Mouse (Mus musculus) gastrocnemius, postnatal 14 days (tissue): ENCODE measurements at regions not wholly inside any gene's neighbourhood (a gene's known extent, or its start where the extent isn't known, plus 50 kb on each side); places are given as distances from the start of the nearest gene placed in this dataset.

Experiments used
- DNase-seq: peaks from one replicate; pipeline ENCODE4 v3.0.0; 2021; ENCODE audit warnings: mixed read lengths
- intact Hi-C: fragments of 180-260 bp; cut with DNase I; formaldehyde crosslinking; loops from one replicate; pipeline ENCODE4 v1.15.1; 2025; ENCODE audit warnings: low total_unique reads

GRCm38 (mm10) chr5:35168369-35168768 is 62.8 kb upstream of the Lrpap1 start:
- intact Hi-C loops = no loop called here

GRCm38 (mm10) chr5:35165993-35166392 is 60.4 kb upstream of the Lrpap1 start:
- intact Hi-C loops = no loop called here
- DNase-seq = no peak

More at GRCm38 (mm10) chr5:35168369-35168768, 62.8 kb upstream of the Lrpap1 start:
- no peak for DNase-seq

GRCm38 (mm10) chr5:35165459-35165858 is 59.9 kb upstream of the Lrpap1 start:
- intact Hi-C loops = no loop called here
- no peak for DNase-seq

GRCm38 (mm10) chr5:35162607-35163006 is 57.0 kb upstream of the Lrpap1 start:
- no peak for DNase-seq
- intact Hi-C loops = no loop called here

DNA sequence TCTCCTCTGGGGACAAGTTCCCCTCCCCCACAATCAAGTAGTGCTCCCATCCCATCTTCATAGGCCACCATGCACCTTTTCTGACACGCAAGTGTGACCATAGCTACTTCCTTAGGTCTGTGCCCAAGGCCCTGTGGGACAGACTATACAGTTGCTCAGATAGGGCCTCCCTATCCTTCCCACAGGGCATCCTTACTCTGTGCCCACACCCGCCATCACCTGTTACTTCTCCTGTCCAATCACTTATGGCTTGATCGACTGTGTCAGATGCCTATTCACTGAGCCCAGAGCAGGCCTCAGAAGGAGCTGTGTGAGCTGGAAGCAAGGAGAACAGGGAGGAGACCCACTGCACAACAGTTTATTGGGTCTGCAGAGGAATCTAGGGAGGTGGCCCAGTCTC is 56.6 kb upstream of the Lrpap1 start:
- intact Hi-C loops = no loop called here
- no peak for DNase-seq

- no peak for DNase-seq
- intact Hi-C loops = no loop called here
Measured at GRCm38 (mm10) chr5:35160929-35161815, 55.6 kb upstream of the Lrpap1 start.

DNA sequence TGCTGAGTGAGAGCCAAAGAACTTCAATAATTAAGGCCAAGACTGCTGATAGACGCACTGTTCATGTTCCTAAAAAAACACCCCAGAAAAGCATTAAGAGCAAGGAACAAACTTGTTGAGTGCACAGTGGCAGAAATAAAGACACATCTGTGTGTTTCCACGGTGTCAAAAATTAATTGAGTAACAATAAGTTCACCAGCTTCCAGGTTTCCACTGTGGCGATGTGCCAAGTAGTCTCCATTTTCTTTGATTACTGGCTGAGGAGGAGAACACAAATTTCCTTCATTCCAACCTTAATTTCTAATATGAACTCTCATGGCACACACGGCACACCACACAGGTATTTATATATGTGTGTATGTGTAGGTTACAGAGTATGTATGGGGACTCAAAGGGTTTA is 54.3 kb upstream of the Lrpap1 start:
- intact Hi-C loops = no loop called here
- no peak for DNase-seq

DNA sequence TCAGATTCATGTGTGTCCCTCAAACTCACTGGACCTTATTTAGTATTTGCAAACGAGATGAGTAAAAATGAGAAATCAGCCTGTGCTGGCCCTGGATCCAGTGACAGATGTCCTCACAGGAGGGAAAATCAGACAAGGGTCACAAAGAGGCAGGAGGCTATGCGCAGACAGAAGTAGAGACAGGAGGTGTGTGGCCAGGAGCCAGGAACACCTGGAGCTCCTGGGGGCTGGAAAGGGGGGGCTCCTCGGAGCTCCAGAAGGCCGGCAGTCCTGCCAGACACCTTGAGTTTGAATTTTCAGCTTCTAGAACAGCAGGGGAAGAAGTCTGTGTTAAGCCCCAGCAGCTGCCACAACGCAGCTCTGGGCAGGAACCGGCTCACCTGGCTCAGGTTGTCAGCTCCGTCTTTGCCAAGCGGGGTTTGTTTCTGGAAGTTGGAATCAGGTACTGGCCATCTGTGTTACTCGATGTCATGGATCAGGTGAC is 53.7 kb upstream of the Lrpap1 start:
- intact Hi-C loops = no loop called here
- no peak for DNase-seq

GRCm38 (mm10) chr5:35158346-35159047 is 52.9 kb upstream of the Lrpap1 start:
- no peak for DNase-seq
- intact Hi-C loops = no loop called here

- intact Hi-C loops = no loop called here
- no peak for DNase-seq
Measured at GRCm38 (mm10) chr5:35156371-35156770, 50.8 kb upstream of the Lrpap1 start.

- intact Hi-C loops = no loop called here
- no peak for DNase-seq
Measured at GRCm38 (mm10) chr5:35155717-35156116, 50.2 kb upstream of the Lrpap1 start.
